Mouse (Mus musculus): Measurements from ENCODE around the gene Limk2. TPM values are rescaled to one million over a fixed set of nuclear protein-coding genes. Genes with fewer than 3 reads are reported as not detected.

Limk2 gene
- polyA plus RNA-seq, 1 experiment from 2014 or later = 159 TPM

- H3K4me3 ChIP-seq (ENCODE audit: low read length) = no peak overlapping the region; the same call in 1 of the 2 replicates
- no peak for ATAC-seq
Measured at GRCm38 (mm10) chr11:3369449-3369848, 39.5 kb downstream of the Limk2 start.

GRCm38 (mm10) chr11:3368983-3369382, 40.0 kb downstream of the Limk2 start:
- no peaks in the 10 kb centered on the region for H3K27me3 ChIP-seq (replicated peaks; ENCODE audit: control insufficient read depth, insufficient read depth, low read length)
- H3K36me3 ChIP-seq (ENCODE audit: control insufficient read depth, insufficient read depth, low read length) = no peaks in the 10 kb centered on the region
- H3K27ac ChIP-seq (ENCODE audit: low read depth, low read length) = no peak overlapping the region
- no peak for ATAC-seq
- H3K4me2 ChIP-seq (ENCODE audit: low read length) = peak overlapping the region; percentile 68
- H3K9ac ChIP-seq (ENCODE audit: low read depth, low read length) = no peak overlapping the region
- WGBS = 61% methylated on average over 7 of the region's 7 CpGs
- H3K4me3 ChIP-seq (ENCODE audit: low read length) = no peak overlapping the region
- peaks cover 33% of the 10 kb centered on the region for H3K4me1 ChIP-seq (ENCODE audit: control insufficient read depth, insufficient read depth, low read depth, low read length)
- H3K9me3 ChIP-seq (ENCODE audit: control insufficient read depth, low read length) = no peaks in the 10 kb centered on the region

More at GRCm38 (mm10) chr11:3369449-3369848, 39.5 kb downstream of the Limk2 start:
- no peak overlapping the region for H3K27ac ChIP-seq (ENCODE audit: low read depth, low read length)
- peak overlapping the region; percentile 68 for H3K4me2 ChIP-seq (ENCODE audit: low read length)
- H3K36me3 ChIP-seq (ENCODE audit: control insufficient read depth, insufficient read depth, low read length) = no peaks in the 10 kb centered on the region
- H3K27me3 ChIP-seq (replicated peaks; ENCODE audit: control insufficient read depth, insufficient read depth, low read length) = no peaks in the 10 kb centered on the region
- no peak overlapping the region for H3K9ac ChIP-seq (ENCODE audit: low read depth, low read length)
- peaks cover 38% of the 10 kb centered on the region for H3K4me1 ChIP-seq (ENCODE audit: control insufficient read depth, insufficient read depth, low read depth, low read length)
- 63% methylated on average over 5 of the region's 5 CpGs for WGBS
- no peaks in the 10 kb centered on the region for H3K9me3 ChIP-seq (ENCODE audit: control insufficient read depth, low read length)

- no peak overlapping the region for H3K4me2 ChIP-seq (ENCODE audit: low read length)
- H3K36me3 ChIP-seq (ENCODE audit: control insufficient read depth, insufficient read depth, low read length) = 0 out of 2 replicates have a peak, but pooled peaks cover 2% of the 10 kb centered on the region
- peak overlapping the region; percentile 20; the same call in 1 of the 2 replicates for H3K9ac ChIP-seq (ENCODE audit: low read depth, low read length)
- H3K27ac ChIP-seq (ENCODE audit: low read depth, low read length) = no peak overlapping the region
- H3K4me3 ChIP-seq (ENCODE audit: low read length) = no peak overlapping the region
- ATAC-seq = no peak
- peaks cover 20% of the 10 kb centered on the region for H3K4me1 ChIP-seq (ENCODE audit: control insufficient read depth, insufficient read depth, low read depth, low read length)
- H3K9me3 ChIP-seq (ENCODE audit: control insufficient read depth, low read length) = no peaks in the 10 kb centered on the region
- WGBS = 88% methylated on average over 7 of the region's 7 CpGs
- no peaks in the 10 kb centered on the region for H3K27me3 ChIP-seq (replicated peaks; ENCODE audit: control insufficient read depth, insufficient read depth, low read length)
Measured at GRCm38 (mm10) chr11:3366411-3366810, 42.6 kb downstream of the Limk2 start.

- no peaks in the 10 kb centered on the region; the same call in 1 of the 2 replicates for H3K4me1 ChIP-seq (ENCODE audit: control insufficient read depth, insufficient read depth, low read depth, low read length)
Measured at GRCm38 (mm10) chr11:3362854-3363253, 46.1 kb downstream of the Limk2 start.

GRCm38 (mm10) chr11:3352990-3353585, 55.9 kb downstream of the Limk2 start:
- 54% methylated on average over 18 of the region's 18 CpGs for whole genome bisulfite sequencing
- Histone ChIP-seq H3K4me1 (ENCODE audit: control insufficient read depth, insufficient read depth, low read depth, low read length) (no peaks in the 10 kb centered on the region), H3K36me3 (ENCODE audit: control insufficient read depth, insufficient read depth, low read length) (peaks cover 50% of the 10 kb centered on the region)

More at GRCm38 (mm10) chr11:3362854-3363253, 46.1 kb downstream of the Limk2 start:
- no peak overlapping the region for H3K4me2 ChIP-seq (ENCODE audit: low read length)
- no peak overlapping the region for H3K27ac ChIP-seq (ENCODE audit: low read depth, low read length)
- ATAC-seq = no peak
- H3K27me3 ChIP-seq (replicated peaks; ENCODE audit: control insufficient read depth, insufficient read depth, low read length) = no peaks in the 10 kb centered on the region
- no peak overlapping the region for H3K4me3 ChIP-seq (ENCODE audit: low read length)
- H3K9me3 ChIP-seq (ENCODE audit: control insufficient read depth, low read length) = no peaks in the 10 kb centered on the region
- peaks cover 18% of the 10 kb centered on the region for H3K36me3 ChIP-seq (ENCODE audit: control insufficient read depth, insufficient read depth, low read length)
- H3K9ac ChIP-seq (ENCODE audit: low read depth, low read length) = no peak overlapping the region
- WGBS = 88% methylated on average over 3 of the region's 3 CpGs

GRCm38 (mm10) chr11:3352131-3352530, 56.9 kb downstream of the Limk2 start:
- H3K27me3 ChIP-seq (replicated peaks; ENCODE audit: control insufficient read depth, insufficient read depth, low read length) = no peaks in the 10 kb centered on the region
- H3K36me3 ChIP-seq (ENCODE audit: control insufficient read depth, insufficient read depth, low read length) = peaks cover 49% of the 10 kb centered on the region
- no peaks in the 10 kb centered on the region for H3K9me3 ChIP-seq (ENCODE audit: control insufficient read depth, low read length)
- H3K4me3 ChIP-seq (ENCODE audit: low read length) = no peak overlapping the region
- no peak overlapping the region for H3K9ac ChIP-seq (ENCODE audit: low read depth, low read length)
- no peak overlapping the region for H3K27ac ChIP-seq (ENCODE audit: low read depth, low read length)
- 96% methylated on average over 9 of the region's 9 CpGs for WGBS
- no peak overlapping the region for H3K4me2 ChIP-seq (ENCODE audit: low read length)
- ATAC-seq = no peak
- no peaks in the 10 kb centered on the region for H3K4me1 ChIP-seq (ENCODE audit: control insufficient read depth, insufficient read depth, low read depth, low read length)

More at GRCm38 (mm10) chr11:3352990-3353585, 55.9 kb downstream of the Limk2 start:
- no peak for ATAC-seq
- no peak overlapping the region for H3K27ac ChIP-seq (ENCODE audit: low read depth, low read length)
- H3K27me3 ChIP-seq (replicated peaks; ENCODE audit: control insufficient read depth, insufficient read depth, low read length) = no peaks in the 10 kb centered on the region
- H3K4me2 ChIP-seq (ENCODE audit: low read length) = no peak overlapping the region
- H3K4me3 ChIP-seq (ENCODE audit: low read length) = no peak overlapping the region
- no peaks in the 10 kb centered on the region for H3K9me3 ChIP-seq (ENCODE audit: control insufficient read depth, low read length)
- H3K9ac ChIP-seq (ENCODE audit: low read depth, low read length) = no peak overlapping the region

GRCm38 (mm10) chr11:3349343-3349695, 59.7 kb downstream of the Limk2 start:
- no peaks in the 10 kb centered on the region for H3K27me3 ChIP-seq (replicated peaks; ENCODE audit: control insufficient read depth, insufficient read depth, low read length)
- H3K9ac ChIP-seq (ENCODE audit: low read depth, low read length) = no peak overlapping the region
- peaks cover 44% of the 10 kb centered on the region for H3K36me3 ChIP-seq (ENCODE audit: control insufficient read depth, insufficient read depth, low read length)
- no peak overlapping the region for H3K27ac ChIP-seq (ENCODE audit: low read depth, low read length)
- WGBS = 80% methylated on average over 4 of the region's 4 CpGs
- no peaks in the 10 kb centered on the region for H3K4me1 ChIP-seq (ENCODE audit: control insufficient read depth, insufficient read depth, low read depth, low read length)
- ATAC-seq = no peak
- no peak overlapping the region for H3K4me2 ChIP-seq (ENCODE audit: low read length)
- no peaks in the 10 kb centered on the region for H3K9me3 ChIP-seq (ENCODE audit: control insufficient read depth, low read length)
- H3K4me3 ChIP-seq (ENCODE audit: low read length) = no peak overlapping the region

GRCm38 (mm10) chr11:3348576-3349342, 60.2 kb downstream of the Limk2 start:
- Histone ChIP-seq H3K27me3 (replicated peaks; ENCODE audit: control insufficient read depth, insufficient read depth, low read length) (no peaks in the 10 kb centered on the region), H3K4me2 (ENCODE audit: low read length) (no peak overlapping the region), H3K9ac (ENCODE audit: low read depth, low read length) (no peak overlapping the region), H3K27ac (ENCODE audit: low read depth, low read length) (no peak overlapping the region), H3K4me1 (ENCODE audit: control insufficient read depth, insufficient read depth, low read depth, low read length) (no peaks in the 10 kb centered on the region), H3K9me3 (ENCODE audit: control insufficient read depth, low read length) (no peaks in the 10 kb centered on the region), H3K4me3 (ENCODE audit: low read length) (no peak overlapping the region), H3K36me3 (ENCODE audit: control insufficient read depth, insufficient read depth, low read length) (peaks cover 41% of the 10 kb centered on the region)
- no peak for ATAC-seq
- 50% methylated on average over 6 of the region's 6 CpGs for WGBS

- H3K4me1 ChIP-seq (ENCODE audit: control insufficient read depth, insufficient read depth, low read depth, low read length) = no peaks in the 10 kb centered on the region
- no peak overlapping the region for H3K4me2 ChIP-seq (ENCODE audit: low read length)
- no peaks in the 10 kb centered on the region for H3K27me3 ChIP-seq (replicated peaks; ENCODE audit: control insufficient read depth, insufficient read depth, low read length)
- ATAC-seq = no peak
- no peak overlapping the region for H3K9ac ChIP-seq (ENCODE audit: low read depth, low read length)
- H3K36me3 ChIP-seq (ENCODE audit: control insufficient read depth, insufficient read depth, low read length) = peaks cover 33% of the 10 kb centered on the region
- no peak overlapping the region for H3K27ac ChIP-seq (ENCODE audit: low read depth, low read length)
- H3K9me3 ChIP-seq (ENCODE audit: control insufficient read depth, low read length) = no peaks in the 10 kb centered on the region
- no peak overlapping the region for H3K4me3 ChIP-seq (ENCODE audit: low read length)
Measured at GRCm38 (mm10) chr11:3347835-3348195, 61.2 kb downstream of the Limk2 start.
